Mouse (Mus musculus) heart, adult 2 months (tissue): ENCODE results near the gene Ftsj3. TPM values are rescaled to one million over a fixed set of nuclear protein-coding genes. Genes with fewer than 3 reads are reported as not detected.

Experiments
- DNase-seq, 2 experiments: peaks; one replicate each; pipeline ENCODE4 v3.0.0; 2021
- H3K27ac ChIP-seq: fragments of 200-600 bp; 2 replicates; pipeline ENCODE4 v1.8.1; 2022
- H3K27me3 ChIP-seq: fragments of 200-500 bp; 2 replicates; pipeline ENCODE4 v1.6.1; 2012; ENCODE audit warnings: mild to moderate bottlenecking, low read length, inconsistent platforms, mixed read lengths; ENCODE audit not compliant: control insufficient read depth, insufficient read depth
- H3K36me3 ChIP-seq: fragments of 200-500 bp; 2 replicates; pipeline ENCODE4 v1.6.1; 2012; ENCODE audit warnings: low read length, inconsistent platforms; ENCODE audit not compliant: control insufficient read depth, insufficient read depth
- H3K4me1 ChIP-seq: fragments of 200-500 bp; 2 replicates; pipeline ENCODE4 v1.6.1; 2011; ENCODE audit warnings: low read length; ENCODE audit not compliant: control insufficient read depth, insufficient read depth
- H3K4me3 ChIP-seq: fragments of 200-600 bp; 2 replicates; pipeline ENCODE4 v1.8.1; 2022
- H3K79me2 ChIP-seq: fragments of 200-500 bp; replicated peaks from 2 replicates; pipeline ENCODE4 v1.6.1; 2012; ENCODE audit warnings: mild to moderate bottlenecking, inconsistent platforms, low read length, moderate library complexity, mixed read lengths; ENCODE audit not compliant: control insufficient read depth, insufficient read depth
- H3K9ac ChIP-seq: fragments of 200-500 bp; 2 replicates; pipeline ENCODE4 v1.6.1; 2012; ENCODE audit warnings: low read depth, mild to moderate bottlenecking, control low read depth, inconsistent platforms, low read length, mixed read lengths
- CTCF ChIP-seq: fragments of 200-600 bp; IDR thresholded peaks from 2 replicates; pipeline ENCODE4 v1.8.1; 2022; ENCODE audit warnings: antibody characterized with exemption, mild to moderate bottlenecking, moderate library complexity
- EP300 ChIP-seq: fragments of 200-500 bp; IDR thresholded peaks from 2 replicates; pipeline ENCODE4 v1.6.1; 2011; ENCODE audit warnings: low read depth, low read length, control low read depth; ENCODE audit not compliant: insufficient read depth
- POLR2A ChIP-seq: fragments of 200-500 bp; IDR thresholded peaks from 2 replicates; pipeline ENCODE4 v1.6.1; 2011; ENCODE audit warnings: mild to moderate bottlenecking, low read depth, low read length, control low read depth; ENCODE audit not compliant: insufficient read depth
- WGBS: fragments of 180-500 bp; shearing (Covaris S2); methylation state at CpG from one replicate; pipeline ENCODE4 v1.1.7; 2018; 5-methylcytosine and 5-hydroxymethylcytosine counted together
- intact Hi-C: fragments of 180-260 bp; cut with DNase I; formaldehyde crosslinking; loops from one replicate; pipeline ENCODE4 v1.15.1; 2025
- polyA plus RNA-seq: library from polyadenylated mRNA; depleted of rRNA; stranded (reverse); fragments of >200 nt; gene quantifications from 2 replicates; pipeline ENCODE4 v1.2.3, GENCODE M21; 2012
- total RNA-seq, 2 experiments: library from RNA; stranded (reverse); gene quantifications; 2 replicates each; pipeline ENCODE4 v1.2.3; 2021

The Ftsj3 gene
- total and polyA plus RNA-seq, 3 experiments = 10.2 to 21.6 (median 20.2) TPM

DNA sequence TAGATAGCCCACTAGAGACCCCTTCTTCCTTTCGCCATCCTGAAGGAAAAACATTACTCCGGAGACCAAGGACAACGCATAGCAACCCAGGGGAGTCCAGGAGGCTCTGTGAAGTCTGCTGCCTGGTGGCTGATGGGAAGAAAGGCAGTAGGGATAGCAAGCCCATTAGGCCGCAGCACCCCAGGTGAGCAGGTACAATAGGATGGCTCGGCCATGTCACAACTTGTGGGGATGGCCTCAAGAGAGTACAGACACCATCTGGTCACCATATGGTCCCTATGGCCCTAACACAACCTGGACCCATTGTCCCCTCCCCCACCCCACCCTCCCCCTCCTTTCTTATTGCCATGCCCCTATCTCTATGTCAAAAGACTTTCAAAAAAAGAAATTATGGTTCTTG, 12.0 kb upstream of the Ftsj3 start:
- intact Hi-C loops = no loop called here
- H3K4me1 ChIP-seq = peaks cover 20% of the 10 kb centered on the region
- peak overlapping the region; percentile 57 for H3K27ac ChIP-seq
- peaks cover 8% of the 10 kb centered on the region; the same call in 1 of the 2 replicates for H3K36me3 ChIP-seq
- peaks cover 1% of the 10 kb centered on the region for H3K79me2 ChIP-seq
- TF ChIP-seq EP300 = no peak
- TF ChIP-seq CTCF = no peak
- no peak for TF ChIP-seq POLR2A
- DNase-seq = no peak
- no peak overlapping the region for H3K4me3 ChIP-seq
- no peak overlapping the region for H3K9ac ChIP-seq
- WGBS = 75% methylated on average over 5 of the region's 5 CpGs
- H3K27me3 ChIP-seq = no peaks in the 10 kb centered on the region

DNA sequence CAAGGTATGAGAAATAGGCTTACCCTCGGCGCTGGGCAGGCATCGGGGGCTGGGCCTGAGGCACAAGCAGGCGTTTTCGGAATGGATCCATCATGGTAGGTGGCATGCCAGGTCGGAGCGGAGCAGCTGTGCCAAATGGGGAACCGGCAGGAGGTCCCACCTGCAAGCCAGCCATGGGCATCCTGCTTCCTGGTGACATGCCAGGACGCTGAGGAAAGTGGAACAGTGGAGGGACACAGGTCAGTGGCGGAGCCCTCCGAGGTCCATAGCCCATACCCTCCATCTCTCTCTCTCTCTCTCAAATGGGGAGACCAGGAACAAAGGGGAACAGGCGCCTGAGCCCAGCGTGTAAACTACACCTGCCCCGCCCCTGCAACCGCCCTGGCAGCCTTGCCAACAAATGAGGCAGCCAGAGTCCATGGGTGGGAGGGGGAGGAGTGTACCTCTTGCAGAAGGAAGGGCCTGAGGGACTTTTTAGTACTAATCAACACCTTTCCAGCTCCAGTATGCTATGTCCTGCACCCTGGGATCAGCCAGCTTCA, 11.5 kb upstream of the Ftsj3 start:
- H3K36me3 ChIP-seq = peaks cover 8% of the 10 kb centered on the region; the same call in 1 of the 2 replicates
- peaks cover 1% of the 10 kb centered on the region for H3K79me2 ChIP-seq
- 63% methylated on average over 15 of the region's 15 CpGs for WGBS
- H3K9ac ChIP-seq = no peak overlapping the region
- TF ChIP-seq POLR2A (no peak), EP300 (no peak), CTCF (no peak)
- DNase-seq = peak; percentile 46 to 53
- intact Hi-C loops = no loop called here
- H3K27ac ChIP-seq = peak overlapping the region; percentile 57
- H3K4me3 ChIP-seq = no peak overlapping the region
- H3K27me3 ChIP-seq = no peaks in the 10 kb centered on the region
- peaks cover 20% of the 10 kb centered on the region for H3K4me1 ChIP-seq

DNA sequence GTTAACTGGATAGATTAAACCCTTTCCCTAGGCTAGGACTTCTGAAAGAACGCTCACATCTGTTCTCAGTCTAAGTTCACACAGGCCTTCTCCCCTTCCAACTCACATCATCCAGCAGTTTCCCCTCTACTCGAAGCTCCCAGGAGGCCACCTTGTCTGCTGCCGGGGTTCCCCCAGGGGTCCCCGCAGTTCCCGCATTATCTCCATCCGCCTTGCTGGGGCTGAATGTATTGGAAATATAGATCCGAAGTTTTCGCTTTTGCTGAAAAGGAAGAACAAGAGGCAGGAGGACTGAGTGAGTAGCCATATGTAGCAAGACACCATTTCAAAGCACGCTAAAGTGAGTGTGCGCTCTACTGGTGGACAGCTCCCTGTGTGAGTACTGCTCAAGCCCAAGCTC, 10.6 kb upstream of the Ftsj3 start:
- H3K36me3 ChIP-seq = peaks cover 8% of the 10 kb centered on the region; the same call in 1 of the 2 replicates
- H3K4me3 ChIP-seq = no peak overlapping the region
- no peak for DNase-seq
- peaks cover 1% of the 10 kb centered on the region for H3K79me2 ChIP-seq
- no peak overlapping the region for H3K9ac ChIP-seq
- WGBS = 90% methylated on average over 10 of the region's 10 CpGs
- H3K27ac ChIP-seq = no peak overlapping the region
- intact Hi-C loops = no loop called here
- H3K27me3 ChIP-seq = no peaks in the 10 kb centered on the region
- peaks cover 18% of the 10 kb centered on the region for H3K4me1 ChIP-seq
- TF ChIP-seq EP300 (no peak), POLR2A (no peak), CTCF (no peak)

DNA sequence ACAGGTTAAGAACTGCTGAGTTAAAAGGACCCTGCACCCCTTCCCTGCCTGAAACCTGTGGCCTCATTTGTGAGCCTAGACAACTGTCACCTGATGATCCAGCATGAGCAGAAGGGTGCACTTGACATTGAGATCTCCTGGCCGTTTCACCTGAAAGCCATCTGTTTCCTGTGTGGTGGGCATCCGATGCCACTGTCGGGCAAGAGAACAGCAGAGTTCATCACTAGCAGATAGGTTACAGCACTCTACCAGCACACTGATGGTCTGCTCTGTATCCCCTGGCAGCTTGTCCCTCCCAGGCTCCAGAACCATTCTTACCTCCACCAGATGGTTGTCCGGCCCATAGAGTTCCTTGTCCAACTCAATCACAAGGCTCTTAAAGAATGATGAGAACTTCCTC, 9.7 kb upstream of the Ftsj3 start:
- DNase-seq = no peak
- Histone ChIP-seq H3K4me3 (no peak overlapping the region), H3K27me3 (no peaks in the 10 kb centered on the region), H3K4me1 (peaks cover 15% of the 10 kb centered on the region), H3K79me2 (peaks cover 1% of the 10 kb centered on the region), H3K9ac (no peak overlapping the region), H3K36me3 (peaks cover 7% of the 10 kb centered on the region; the same call in 1 of the 2 replicates), H3K27ac (no peak overlapping the region)
- intact Hi-C loops = no loop called here
- 74% methylated on average over 4 of the region's 4 CpGs for WGBS
- TF ChIP-seq CTCF (no peak), EP300 (no peak), POLR2A (no peak)

DNA sequence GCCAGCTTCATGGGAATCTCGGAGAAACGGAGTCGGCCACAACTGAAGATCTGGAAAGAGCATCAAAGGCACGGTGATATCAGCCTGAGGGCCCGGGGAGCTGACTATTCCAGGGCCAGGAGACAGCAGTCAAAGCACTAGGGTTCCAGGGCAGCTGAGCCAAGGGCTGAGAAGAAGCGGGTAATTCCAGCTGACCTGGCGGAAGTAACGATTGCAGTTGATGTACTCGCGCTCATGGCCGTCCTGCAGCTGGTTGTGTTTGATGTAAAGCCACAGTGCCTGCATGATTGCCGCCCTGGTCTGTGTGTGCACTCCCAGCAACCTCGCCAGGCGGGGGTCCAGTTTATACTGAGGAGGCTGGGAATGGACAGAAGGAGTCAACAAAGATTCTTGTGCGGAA, 9.1 kb upstream of the Ftsj3 start:
- Histone ChIP-seq H3K4me1 (peaks cover 13% of the 10 kb centered on the region), H3K4me3 (no peak overlapping the region), H3K27ac (no peak overlapping the region), H3K36me3 (peaks cover 5% of the 10 kb centered on the region; the same call in 1 of the 2 replicates), H3K79me2 (peaks cover 1% of the 10 kb centered on the region; the same call in 1 of the 2 replicates), H3K9ac (no peak overlapping the region), H3K27me3 (no peaks in the 10 kb centered on the region)
- 90% methylated on average over 15 of the region's 15 CpGs for WGBS
- TF ChIP-seq CTCF (no peak), POLR2A (no peak), EP300 (no peak)
- intact Hi-C loops = no loop called here
- DNase-seq = no peak

DNA sequence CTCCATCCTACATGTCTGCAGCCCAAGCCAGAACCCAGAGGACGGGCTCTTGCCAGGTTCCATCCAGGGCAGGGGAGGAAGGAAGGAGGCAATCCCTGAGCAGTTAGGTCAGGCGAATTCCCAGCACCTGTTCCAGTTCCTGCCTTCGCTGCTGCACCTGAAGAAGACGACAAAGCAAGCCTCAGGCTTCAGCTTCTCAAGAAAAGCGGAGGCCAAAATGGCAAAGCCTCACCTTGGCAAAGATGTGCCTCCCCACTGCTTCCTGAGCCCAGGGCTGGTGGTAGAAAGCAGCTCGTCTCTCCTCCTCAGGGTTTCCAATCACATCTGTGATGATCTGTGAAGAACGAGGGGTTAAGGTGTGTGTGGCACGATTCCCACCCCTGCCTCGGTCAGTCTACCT, 8.1 kb upstream of the Ftsj3 start:
- 78% methylated on average over 9 of the region's 9 CpGs for WGBS
- Histone ChIP-seq H3K4me1 (peaks cover 10% of the 10 kb centered on the region), H3K4me3 (no peak overlapping the region), H3K27ac (no peak overlapping the region), H3K27me3 (no peaks in the 10 kb centered on the region), H3K9ac (no peak overlapping the region), H3K36me3 (peaks cover 2% of the 10 kb centered on the region; the same call in 1 of the 2 replicates), H3K79me2 (peaks cover 1% of the 10 kb centered on the region; the same call in 1 of the 2 replicates)
- intact Hi-C loops = no loop called here
- TF ChIP-seq EP300 = no peak
- DNase-seq = no peak
